Mouse (Mus musculus) kidney, adult 2 months (tissue): ENCODE results near the gene Nfasc. TPM values are rescaled to one million over a fixed set of nuclear protein-coding genes. Genes with fewer than 3 reads are reported as not detected.

Experiments
- DNase-seq: peaks from one replicate; pipeline ENCODE4 v3.0.0; 2021
- H3K27ac ChIP-seq: fragments of 200-500 bp; 2 replicates; pipeline ENCODE4 v1.5.1; 2012; ENCODE audit warnings: low read depth, low read length, control low read depth, inconsistent platforms; ENCODE audit not compliant: insufficient read depth
- H3K27me3 ChIP-seq: fragments of 200-500 bp; replicated peaks from 2 replicates; pipeline ENCODE4 v1.6.1; 2012; ENCODE audit warnings: mild to moderate bottlenecking, moderate library complexity, low read length, inconsistent platforms; ENCODE audit not compliant: control insufficient read depth, insufficient read depth
- H3K36me3 ChIP-seq: fragments of 200-500 bp; 2 replicates; pipeline ENCODE4 v1.6.1; 2012; ENCODE audit warnings: mild to moderate bottlenecking, moderate library complexity, low read length, inconsistent platforms; ENCODE audit not compliant: control insufficient read depth, insufficient read depth
- H3K4me1 ChIP-seq: fragments of 200-500 bp; 2 replicates; pipeline ENCODE4 v1.6.1; 2011; ENCODE audit warnings: low read length; ENCODE audit not compliant: control insufficient read depth, insufficient read depth
- H3K4me3 ChIP-seq: fragments of 200-500 bp; 2 replicates; pipeline ENCODE4 v1.5.1; 2011; ENCODE audit warnings: mild to moderate bottlenecking, low read depth, low read length, control low read depth; ENCODE audit not compliant: insufficient read depth
- CTCF ChIP-seq: fragments of 200-500 bp; conservative IDR thresholded peaks from 2 replicates; pipeline ENCODE4 v1.5.1; 2011; ENCODE audit warnings: low read depth, mild to moderate bottlenecking, control low read depth, low read length, moderate library complexity, mixed read lengths; ENCODE audit not compliant: insufficient read depth, insufficient read length
- POLR2A ChIP-seq: fragments of 200-500 bp; IDR thresholded peaks from one replicate; pipeline ENCODE4 v1.6.1; 2011; ENCODE audit warnings: low read depth, low read length, control low read depth
- WGBS: fragments of 180-500 bp; shearing (Covaris S2); methylation state at CpG from one replicate; pipeline ENCODE4 v1.1.7; 2018; 5-methylcytosine and 5-hydroxymethylcytosine counted together
- polyA plus RNA-seq: library from polyadenylated mRNA; depleted of rRNA; stranded (reverse); fragments of >200 nt; gene quantifications from 2 replicates; pipeline ENCODE4 v1.2.3, GENCODE M21; 2012

Nfasc gene
- polyA plus RNA-seq, 1 experiment: 0.20 TPM

GRCm38 (mm10) chr1:132771377-132771776 is 29.8 kb upstream of the Nfasc start:
- Histone ChIP-seq H3K4me3 (no peak overlapping the region), H3K27ac (no peak overlapping the region), H3K36me3 (no peaks in the 10 kb centered on the region), H3K27me3 (no peaks in the 10 kb centered on the region), H3K4me1 (no peaks in the 10 kb centered on the region)
- DNase-seq: peak; percentile 64
- TF ChIP-seq POLR2A (no peak), CTCF (peak; percentile 69)
- 19% methylated on average over 5 of the region's 5 CpGs for WGBS

GRCm38 (mm10) chr1:132769559-132769958 is 28.0 kb upstream of the Nfasc start:
- no peak for DNase-seq
- WGBS: 61% methylated on average over 3 of the region's 3 CpGs
- Histone ChIP-seq H3K4me3 (no peak overlapping the region), H3K27me3 (no peaks in the 10 kb centered on the region), H3K4me1 (no peaks in the 10 kb centered on the region), H3K27ac (no peak overlapping the region), H3K36me3 (no peaks in the 10 kb centered on the region)
- no peak for TF ChIP-seq CTCF

- WGBS: 81% methylated on average over 7 of the region's 7 CpGs
- no peak for DNase-seq
- H3K27ac ChIP-seq: no peak overlapping the region
These were observed 25.8 kb upstream of the Nfasc start for GRCm38 (mm10) chr1:132767422-132767821.

GRCm38 (mm10) chr1:132765887-132766651 is 24.5 kb upstream of the Nfasc start:
- TF ChIP-seq POLR2A (no peak), CTCF (no peak)
- Histone ChIP-seq H3K4me1 (no peaks in the 10 kb centered on the region), H3K27me3 (no peaks in the 10 kb centered on the region), H3K4me3 (no peak overlapping the region), H3K27ac (no peak overlapping the region), H3K36me3 (no peaks in the 10 kb centered on the region)
- 19% methylated on average over 16 of the region's 16 CpGs for WGBS
- DNase-seq: no peak

More at GRCm38 (mm10) chr1:132767422-132767821, 25.8 kb upstream of the Nfasc start:
- no peaks in the 10 kb centered on the region for H3K36me3 ChIP-seq
- no peak for TF ChIP-seq POLR2A
- TF ChIP-seq CTCF: no peak
- H3K27me3 ChIP-seq: no peaks in the 10 kb centered on the region
- no peak overlapping the region for H3K4me3 ChIP-seq
- no peaks in the 10 kb centered on the region for H3K4me1 ChIP-seq

- H3K4me3 ChIP-seq: no peak overlapping the region
- no peaks in the 10 kb centered on the region for H3K4me1 ChIP-seq
- H3K27me3 ChIP-seq: no peaks in the 10 kb centered on the region
- DNase-seq: no peak
- 65% methylated on average over 10 of the region's 10 CpGs for WGBS
- TF ChIP-seq CTCF (no peak), POLR2A (no peak)
- no peaks in the 10 kb centered on the region for H3K36me3 ChIP-seq
- no peak overlapping the region for H3K27ac ChIP-seq
These were observed 23.6 kb upstream of the Nfasc start for GRCm38 (mm10) chr1:132765222-132765621.

GRCm38 (mm10) chr1:132759390-132759789 is 17.8 kb upstream of the Nfasc start:
- DNase-seq: no peak
- no peak overlapping the region for H3K4me3 ChIP-seq
- no peaks in the 10 kb centered on the region for H3K36me3 ChIP-seq
- H3K27ac ChIP-seq: no peak overlapping the region
- 64% methylated on average over 6 of the region's 6 CpGs for WGBS
- no peak for TF ChIP-seq CTCF
- TF ChIP-seq POLR2A: no peak
- H3K27me3 ChIP-seq: no peaks in the 10 kb centered on the region
- H3K4me1 ChIP-seq: no peaks in the 10 kb centered on the region

GRCm38 (mm10) chr1:132758656-132759370 is 17.2 kb upstream of the Nfasc start:
- Histone ChIP-seq H3K27ac (no peak overlapping the region), H3K27me3 (no peaks in the 10 kb centered on the region), H3K4me3 (no peak overlapping the region), H3K4me1 (no peaks in the 10 kb centered on the region), H3K36me3 (no peaks in the 10 kb centered on the region)
- WGBS: 6% methylated on average over 24 of the region's 24 CpGs
- peak; percentile 88 for TF ChIP-seq CTCF
- TF ChIP-seq POLR2A: no peak
- peak; percentile 55 for DNase-seq
